Mouse (Mus musculus) erythroblast, embryonic 14.5 days (primary cell): ENCODE measurements at regions not wholly inside any gene's neighbourhood (a gene's known extent, or its start where the extent isn't known, plus 50 kb on each side); places are given as distances from the start of the nearest gene placed in this dataset.

Experiments used
- GATA1 ChIP-seq: IDR thresholded peaks from 2 replicates; pipeline ENCODE4 v1.6.1; 2012; ENCODE audit warnings: low read length, inconsistent platforms, mixed read lengths
- TAL1 ChIP-seq: IDR thresholded peaks from 3 replicates; pipeline ENCODE4 v1.6.1; 2012; ENCODE audit warnings: low read length, inconsistent platforms, mixed read lengths

- TF ChIP-seq GATA1 (no peak), TAL1 (no peak)
Observed at GRCm38 (mm10) chrX:99294726-99295125, 158.8 kb downstream of the Efnb1 start.
